Mouse (Mus musculus): ENCODE results near the gene Plcb4. TPM values are rescaled to one million over a fixed set of nuclear protein-coding genes. Genes with fewer than 3 reads are reported as not detected.

The Plcb4 gene
- total and polyA plus RNA-seq, 3 experiments, result not detected

DNA sequence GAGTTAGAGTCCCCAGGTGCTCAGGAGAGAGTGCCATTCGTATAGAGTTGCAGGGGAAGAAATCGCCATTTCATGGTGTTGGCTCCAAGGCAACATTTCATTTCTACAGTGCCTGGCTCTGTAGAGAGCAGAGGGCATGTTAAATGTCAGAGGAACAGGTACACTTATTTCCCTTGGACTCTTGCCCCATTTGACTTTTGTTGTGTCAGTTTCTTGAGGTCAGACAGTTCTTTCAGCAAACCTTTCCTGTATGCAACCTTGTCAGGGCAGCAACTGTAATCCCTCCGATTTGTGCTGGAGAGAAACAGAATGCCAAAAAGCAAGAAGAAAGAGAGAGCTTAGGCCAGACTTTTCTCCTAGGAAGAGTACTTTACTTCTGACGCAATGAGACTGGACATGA lies 189.4 kb downstream of the Plcb4 start:
- in situ Hi-C loops (cut with MboI; ENCODE audit: low pct_ligation_motif_present, low pct_unique_long_range_greater_than_20kb, low sequenced_read_pairs), result no loop called here
- Histone ChIP-seq H3K4me2 (ENCODE audit: insufficient read depth, low read depth, poor library complexity, severe bottlenecking) (no peak overlapping the region), H3K9ac (ENCODE audit: insufficient read depth, low read depth) (no peak overlapping the region), H3K79me2 (replicated peaks; ENCODE audit: control insufficient read depth, extremely low read depth, insufficient read depth, poor library complexity, severe bottlenecking) (no peaks in the 10 kb centered on the region), H3K27ac (ENCODE audit: insufficient read depth, low read depth) (no peak overlapping the region), H3K4me3 (replicated peaks in 1 of 3; ENCODE audit: low read depth in 2 of 3, low read length in 2 of 3, poor library complexity in 1 of 3) (no peak overlapping the region), H3K27me3 (replicated peaks) (no peaks in the 10 kb centered on the region), H3K9me3 (replicated peaks; ENCODE audit: low read length) (peaks cover 85% of the 10 kb centered on the region), H3K4me1 (ENCODE audit: control insufficient read depth in 1 of 2, insufficient read depth in 2 of 2) (no peaks in the 10 kb centered on the region), H3K36me3 (replicated peaks in 1 of 2; ENCODE audit: control insufficient read depth in 1 of 2, insufficient read depth in 1 of 2, low read length in 1 of 2) (no peaks in the 10 kb centered on the region)
- TF ChIP-seq ELF1 (IDR thresholded peaks at IDR 0.05; ENCODE audit: low read depth, low read length), result no peak
- no peak for TF ChIP-seq ZKSCAN1 (IDR thresholded peaks at IDR 0.05; ENCODE audit: borderline replicate concordance, low read depth, low read length)
- TF ChIP-seq CHD1 (IDR thresholded peaks at IDR 0.05; ENCODE audit: low read depth, low read length), result no peak
- TF ChIP-seq ZNF384 (IDR thresholded peaks at IDR 0.05; ENCODE audit: low read depth, low read length), result no peak
- TF ChIP-seq RCOR1 (conservative IDR thresholded peaks at IDR 0.05; ENCODE audit: low read depth, low read length), result no peak
- no peak for TF ChIP-seq KAT2A (IDR thresholded peaks at IDR 0.05; ENCODE audit: insufficient replicate concordance, low read length)
- no peak for TF ChIP-seq TBP (conservative IDR thresholded peaks at IDR 0.05; ENCODE audit: low read depth, low read length)
- no peak for TF ChIP-seq HCFC1 (IDR thresholded peaks at IDR 0.05; ENCODE audit: low read depth, low read length)
- TF ChIP-seq UBTF (IDR thresholded peaks at IDR 0.05; ENCODE audit: low read depth, low read length), result no peak
- no peak for DNase-seq (ENCODE audit: extremely low read depth)
- dilution Hi-C loops (cut with MboI; ENCODE audit: extremely low pct_ligation_motif_present, extremely low pct_unique_long_range_greater_than_20kb, low sequenced_read_pairs), result no loop called here

DNA sequence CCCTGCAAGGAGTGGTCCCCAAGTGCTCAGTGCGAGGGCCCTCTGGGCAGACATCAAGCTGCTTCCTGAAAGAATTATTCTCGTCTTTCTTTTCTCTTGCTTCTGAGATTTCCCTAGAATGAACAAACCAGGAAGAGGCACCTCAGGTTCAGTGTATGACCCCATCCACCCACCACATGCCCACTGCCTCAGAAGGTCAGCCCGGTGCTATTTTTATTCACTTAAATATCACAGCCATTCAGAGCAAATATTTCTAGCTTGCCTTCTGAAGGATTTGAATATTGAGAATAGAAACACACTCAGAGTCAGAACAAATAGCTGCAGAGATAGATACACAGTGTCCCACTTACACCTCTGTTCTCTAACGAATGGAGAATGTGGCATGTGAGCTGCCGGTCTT lies 193.2 kb downstream of the Plcb4 start:
- Histone ChIP-seq H3K79me2 (replicated peaks; ENCODE audit: control insufficient read depth, extremely low read depth, insufficient read depth, poor library complexity, severe bottlenecking) (no peaks in the 10 kb centered on the region), H3K36me3 (replicated peaks in 1 of 2; ENCODE audit: control insufficient read depth in 1 of 2, insufficient read depth in 1 of 2, low read length in 1 of 2) (no peaks in the 10 kb centered on the region), H3K4me1 (ENCODE audit: control insufficient read depth in 1 of 2, insufficient read depth in 2 of 2) (no peaks in the 10 kb centered on the region), H3K27ac (ENCODE audit: insufficient read depth, low read depth) (no peak overlapping the region), H3K4me3 (replicated peaks in 1 of 3; ENCODE audit: low read depth in 2 of 3, low read length in 2 of 3, poor library complexity in 1 of 3) (no peak overlapping the region), H3K9me3 (replicated peaks; ENCODE audit: low read length) (peaks cover 72% of the 10 kb centered on the region), H3K4me2 (ENCODE audit: insufficient read depth, low read depth, poor library complexity, severe bottlenecking) (no peak overlapping the region), H3K9ac (ENCODE audit: insufficient read depth, low read depth) (no peak overlapping the region), H3K27me3 (replicated peaks) (no peaks in the 10 kb centered on the region)
- dilution Hi-C loops (cut with MboI; ENCODE audit: extremely low pct_ligation_motif_present, extremely low pct_unique_long_range_greater_than_20kb, low sequenced_read_pairs), result no loop called here
- in situ Hi-C loops (cut with MboI; ENCODE audit: low pct_ligation_motif_present, low pct_unique_long_range_greater_than_20kb, low sequenced_read_pairs), result no loop called here
- TF ChIP-seq ZMIZ1 (IDR thresholded peaks at IDR 0.05; ENCODE audit: low read depth, low read length), result no peak
- no peak for TF ChIP-seq E2F4 (IDR thresholded peaks at IDR 0.05; ENCODE audit: insufficient replicate concordance, low read depth, low read length)
- TF ChIP-seq TBP (conservative IDR thresholded peaks at IDR 0.05; ENCODE audit: low read depth, low read length), result no peak
- no peak for TF ChIP-seq RCOR1 (conservative IDR thresholded peaks at IDR 0.05; ENCODE audit: low read depth, low read length)
- no peak for DNase-seq (ENCODE audit: extremely low read depth)

DNA sequence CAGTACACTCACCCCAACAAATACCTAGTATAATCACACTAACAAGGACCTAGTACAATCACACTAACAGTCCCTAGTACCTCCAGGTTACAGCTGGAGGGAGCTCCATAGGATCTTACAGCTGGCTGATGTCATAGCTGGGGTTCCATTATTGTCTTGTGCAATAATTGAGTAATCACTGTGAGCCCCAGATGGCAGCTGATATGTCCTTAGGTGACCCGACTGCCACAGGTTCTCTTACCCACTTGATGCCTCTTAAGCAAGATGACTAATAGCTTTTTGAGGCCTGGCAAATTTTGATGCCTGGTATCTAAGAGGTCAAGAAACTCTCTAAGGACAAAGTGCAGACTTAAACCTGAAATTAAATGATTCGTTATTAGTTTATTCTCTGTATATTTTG lies 194.3 kb downstream of the Plcb4 start:
- no peak for DNase-seq (ENCODE audit: extremely low read depth)
- TF ChIP-seq CTCF (conservative IDR thresholded peaks at IDR 0.05 in 1 of 2, IDR thresholded peaks at IDR 0.05 in 1 of 2; ENCODE audit: low read depth in 2 of 2, low read length in 2 of 2), result no peak
- TF ChIP-seq CHD2 (IDR thresholded peaks at IDR 0.05; ENCODE audit: low read length), result no peak
- no peak for TF ChIP-seq ZNF384 (IDR thresholded peaks at IDR 0.05; ENCODE audit: low read depth, low read length)
- TF ChIP-seq SIN3A (IDR thresholded peaks at IDR 0.05; ENCODE audit: low read length), result no peak
- TF ChIP-seq HCFC1 (IDR thresholded peaks at IDR 0.05; ENCODE audit: low read depth, low read length), result no peak
- TF ChIP-seq USF1 (IDR thresholded peaks at IDR 0.05; ENCODE audit: low read depth, low read length), result no peak
- TF ChIP-seq ZKSCAN1 (IDR thresholded peaks at IDR 0.05; ENCODE audit: borderline replicate concordance, low read depth, low read length), result no peak
- H3K9ac ChIP-seq (ENCODE audit: insufficient read depth, low read depth), result no peak overlapping the region
- no peaks in the 10 kb centered on the region for H3K79me2 ChIP-seq (replicated peaks; ENCODE audit: control insufficient read depth, extremely low read depth, insufficient read depth, poor library complexity, severe bottlenecking)
- H3K9me3 ChIP-seq (replicated peaks; ENCODE audit: low read length), result peaks cover 73% of the 10 kb centered on the region
- no peak overlapping the region for H3K4me2 ChIP-seq (ENCODE audit: insufficient read depth, low read depth, poor library complexity, severe bottlenecking)
- H3K27me3 ChIP-seq (replicated peaks), result no peaks in the 10 kb centered on the region
- in situ Hi-C loops (cut with MboI; ENCODE audit: low pct_ligation_motif_present, low pct_unique_long_range_greater_than_20kb, low sequenced_read_pairs), result no loop called here
- H3K4me1 ChIP-seq (ENCODE audit: control insufficient read depth in 1 of 2, insufficient read depth in 2 of 2), result no peaks in the 10 kb centered on the region
- no peak overlapping the region for H3K4me3 ChIP-seq (replicated peaks in 1 of 3; ENCODE audit: low read depth in 2 of 3, low read length in 2 of 3, poor library complexity in 1 of 3)
- H3K27ac ChIP-seq (ENCODE audit: insufficient read depth, low read depth), result no peak overlapping the region
- dilution Hi-C loops (cut with MboI; ENCODE audit: extremely low pct_ligation_motif_present, extremely low pct_unique_long_range_greater_than_20kb, low sequenced_read_pairs), result no loop called here
- no peaks in the 10 kb centered on the region for H3K36me3 ChIP-seq (replicated peaks in 1 of 2; ENCODE audit: control insufficient read depth in 1 of 2, insufficient read depth in 1 of 2, low read length in 1 of 2)

All from CH12.LX (cell line).